Mouse (Mus musculus) hindbrain, embryonic 12.5 days (tissue): Measurements from ENCODE around the gene E130308A19Rik. TPM values are rescaled to one million over a fixed set of nuclear protein-coding genes. Genes with fewer than 3 reads are reported as not detected.
"Not testable (repeated sequence)": the region's sequence is repeated elsewhere in the genome, so short reads cannot be mapped to it uniquely, and the experiment has no call there.

ENCODE experiments used
- ATAC-seq: fragments of 200-750 bp; cut with Nextera tagmentation; 2 replicates; pipeline ENCODE4 v1.8.0; 2017; ENCODE audit warnings: moderate TSS enrichment; ENCODE audit not compliant: low FRiP score
- H3K27ac ChIP-seq: fragments of 300-500 bp; sonication (generic); 2 replicates; pipeline ENCODE4 v1.5.1; 2016; ENCODE audit warnings: mild to moderate bottlenecking
- H3K27me3 ChIP-seq: fragments of 300-500 bp; sonication (generic); 2 replicates; pipeline ENCODE4 v1.6.1; 2016; ENCODE audit warnings: mild to moderate bottlenecking
- H3K36me3 ChIP-seq: fragments of 300-500 bp; sonication (generic); 2 replicates; pipeline ENCODE4 v1.6.1; 2016; ENCODE audit warnings: mild to moderate bottlenecking
- H3K4me1 ChIP-seq: fragments of 300-500 bp; sonication (generic); 2 replicates; pipeline ENCODE4 v1.6.1; 2016
- H3K4me2 ChIP-seq: fragments of 300-500 bp; sonication (generic); replicated peaks from 2 replicates; pipeline ENCODE4 v1.6.1; 2016; ENCODE audit warnings: mild to moderate bottlenecking
- H3K4me3 ChIP-seq: fragments of 300-500 bp; sonication (generic); 2 replicates; pipeline ENCODE4 v1.5.1; 2016; ENCODE audit warnings: mild to moderate bottlenecking
- H3K9ac ChIP-seq: fragments of 300-500 bp; sonication (generic); 2 replicates; pipeline ENCODE4 v1.6.1; 2016; ENCODE audit warnings: mild to moderate bottlenecking, moderate library complexity
- H3K9me3 ChIP-seq: fragments of 300-500 bp; sonication (generic); replicated peaks from 2 replicates; pipeline ENCODE4 v1.6.1; 2016; ENCODE audit warnings: mild to moderate bottlenecking
- WGBS: fragments of 180-500 bp; shearing (Covaris S2); methylation state at CpG from one replicate; pipeline ENCODE4 v1.1.7; 2016; 5-methylcytosine and 5-hydroxymethylcytosine counted together
- polyA plus RNA-seq: library from polyadenylated mRNA; unstranded; fragments of >200 nt; fragmentation: Nextera tagmentation; extraction: Ambion mirVana; gene quantifications from 2 replicates; pipeline ENCODE4 v1.2.1, GENCODE M21; 2016

The E130308A19Rik gene
- polyA plus RNA-seq, 1 experiment from 2014 or later = 73.1 TPM

GRCm38 (mm10) chr4:59783685-59784279 lies 157.8 kb downstream of the E130308A19Rik start:
- H3K4me3 ChIP-seq = peak overlapping the region; percentile 92
- H3K9me3 ChIP-seq = no peaks in the 10 kb centered on the region
- no peaks in the 10 kb centered on the region for H3K36me3 ChIP-seq
- peaks cover 8% of the 10 kb centered on the region for H3K4me1 ChIP-seq
- ATAC-seq = peak; percentile 95
- peak overlapping the region; percentile 72 for H3K27ac ChIP-seq
- H3K27me3 ChIP-seq = no peaks in the 10 kb centered on the region
- peak overlapping the region; percentile 81 for H3K9ac ChIP-seq
- peak overlapping the region; percentile 91 for H3K4me2 ChIP-seq
- WGBS = 1% methylated on average over 36 of the region's 36 CpGs

GRCm38 (mm10) chr4:59785412-59785811 lies 159.4 kb downstream of the E130308A19Rik start:
- no peak for ATAC-seq
- 29% methylated on average over 2 of the region's 2 CpGs for WGBS
- Histone ChIP-seq H3K4me1 (peaks cover 8% of the 10 kb centered on the region), H3K9me3 (no peaks in the 10 kb centered on the region), H3K4me3 (no peak overlapping the region), H3K36me3 (no peaks in the 10 kb centered on the region), H3K27me3 (no peaks in the 10 kb centered on the region), H3K4me2 (no peak overlapping the region), H3K27ac (no peak overlapping the region), H3K9ac (no peak overlapping the region)

GRCm38 (mm10) chr4:59786661-59787060 lies 160.7 kb downstream of the E130308A19Rik start:
- ATAC-seq = no peak
- H3K9me3 ChIP-seq = no peaks in the 10 kb centered on the region
- H3K4me2 ChIP-seq = no peak overlapping the region
- H3K27ac ChIP-seq = no peak overlapping the region
- WGBS = 1% methylated on average over 7 of the region's 7 CpGs
- no peaks in the 10 kb centered on the region for H3K36me3 ChIP-seq
- no peak overlapping the region for H3K9ac ChIP-seq
- no peak overlapping the region for H3K4me3 ChIP-seq
- no peaks in the 10 kb centered on the region for H3K27me3 ChIP-seq
- H3K4me1 ChIP-seq = peaks cover 5% of the 10 kb centered on the region

- no peak for ATAC-seq
- Histone ChIP-seq H3K4me1 (peaks cover 4% of the 10 kb centered on the region), H3K4me2 (no peak overlapping the region), H3K9ac (no peak overlapping the region), H3K27ac (no peak overlapping the region), H3K36me3 (no peaks in the 10 kb centered on the region), H3K27me3 (no peaks in the 10 kb centered on the region), H3K9me3 (no peaks in the 10 kb centered on the region), H3K4me3 (no peak overlapping the region)
- 69% methylated on average over 6 of the region's 6 CpGs for WGBS
Measured at GRCm38 (mm10) chr4:59787126-59787525, 161.1 kb downstream of the E130308A19Rik start.

- no peak for ATAC-seq
- H3K4me2 ChIP-seq = no peak overlapping the region
Measured at GRCm38 (mm10) chr4:59789015-59789414, 163.0 kb downstream of the E130308A19Rik start.

GRCm38 (mm10) chr4:59793626-59794025 lies 167.6 kb downstream of the E130308A19Rik start:
- not testable (repeated sequence) for H3K27ac ChIP-seq, H3K4me3 ChIP-seq, ATAC-seq, H3K27me3 ChIP-seq, H3K36me3 ChIP-seq, H3K4me1 ChIP-seq, H3K9ac ChIP-seq, H3K9me3 ChIP-seq, H3K4me2 ChIP-seq
- WGBS = 89% methylated on average over 2 of the region's 2 CpGs

More at GRCm38 (mm10) chr4:59789015-59789414, 163.0 kb downstream of the E130308A19Rik start:
- Histone ChIP-seq H3K4me3 (no peak overlapping the region), H3K9ac (no peak overlapping the region), H3K9me3 (no peaks in the 10 kb centered on the region), H3K27ac (no peak overlapping the region), H3K27me3 (no peaks in the 10 kb centered on the region), H3K36me3 (no peaks in the 10 kb centered on the region), H3K4me1 (no peaks in the 10 kb centered on the region)

GRCm38 (mm10) chr4:59794116-59794515 lies 168.1 kb downstream of the E130308A19Rik start:
- Histone ChIP-seq H3K27ac (no peak overlapping the region), H3K4me1 (no peaks in the 10 kb centered on the region), H3K27me3 (no peaks in the 10 kb centered on the region), H3K9ac (no peak overlapping the region), H3K9me3 (no peaks in the 10 kb centered on the region), H3K36me3 (no peaks in the 10 kb centered on the region), H3K4me3 (no peak overlapping the region), H3K4me2 (no peak overlapping the region)
- 72% methylated on average over 2 of the region's 2 CpGs for WGBS
- no peak for ATAC-seq

- Histone ChIP-seq H3K9me3 (no peaks in the 10 kb centered on the region), H3K27me3 (no peaks in the 10 kb centered on the region), H3K4me1 (no peaks in the 10 kb centered on the region), H3K4me3 (no peak overlapping the region), H3K4me2 (no peak overlapping the region), H3K36me3 (no peaks in the 10 kb centered on the region), H3K9ac (no peak overlapping the region), H3K27ac (no peak overlapping the region)
- WGBS = 69% methylated on average over 2 of the region's 2 CpGs
- ATAC-seq = no peak
Measured at GRCm38 (mm10) chr4:59795788-59796455, 169.9 kb downstream of the E130308A19Rik start.

- Histone ChIP-seq H3K9me3 (no peaks in the 10 kb centered on the region), H3K36me3 (no peaks in the 10 kb centered on the region), H3K4me1 (peaks cover 3% of the 10 kb centered on the region; the same call in 1 of the 2 replicates), H3K4me3 (no peak overlapping the region), H3K4me2 (no peak overlapping the region), H3K9ac (no peak overlapping the region), H3K27me3 (no peaks in the 10 kb centered on the region), H3K27ac (no peak overlapping the region)
- 81% methylated on average over 5 of the region's 5 CpGs for WGBS
- no peak for ATAC-seq
Measured at GRCm38 (mm10) chr4:59800181-59800580, 174.2 kb downstream of the E130308A19Rik start.

GRCm38 (mm10) chr4:59801489-59801888 lies 175.5 kb downstream of the E130308A19Rik start, which contains the start of gene Inip:
Gene Inip, minus strand, starts transcription at chr4:59801589.
- Histone ChIP-seq H3K36me3 (no peaks in the 10 kb centered on the region), H3K4me2 (no peak within 1 kb of the TSS), H3K4me3 (no peak within 1 kb of the TSS), H3K9me3 (no peaks in the 10 kb centered on the region), H3K9ac (no peak within 1 kb of the TSS), H3K27me3 (no peaks in the 10 kb centered on the region), H3K27ac (no peak within 1 kb of the TSS), H3K4me1 (peaks cover 4% of the 10 kb centered on the region)
- ATAC-seq = no peak

- Histone ChIP-seq H3K27me3 (no peaks in the 10 kb centered on the region), H3K4me2 (no peak overlapping the region), H3K36me3 (no peaks in the 10 kb centered on the region), H3K27ac (no peak overlapping the region), H3K4me3 (no peak overlapping the region), H3K4me1 (peaks cover 10% of the 10 kb centered on the region), H3K9ac (no peak overlapping the region), H3K9me3 (no peaks in the 10 kb centered on the region)
- no peak for ATAC-seq
- 78% methylated on average over 6 of the region's 6 CpGs for WGBS
Measured at GRCm38 (mm10) chr4:59802107-59802506, 176.1 kb downstream of the E130308A19Rik start.

GRCm38 (mm10) chr4:59802792-59803191 lies 176.8 kb downstream of the E130308A19Rik start:
- Histone ChIP-seq H3K4me3 (no peak overlapping the region), H3K4me2 (no peak overlapping the region), H3K36me3 (no peaks in the 10 kb centered on the region), H3K9ac (no peak overlapping the region), H3K27me3 (no peaks in the 10 kb centered on the region), H3K27ac (no peak overlapping the region), H3K9me3 (no peaks in the 10 kb centered on the region), H3K4me1 (peaks cover 15% of the 10 kb centered on the region)
- WGBS = 72% methylated on average over 4 of the region's 4 CpGs
- no peak for ATAC-seq

GRCm38 (mm10) chr4:59803358-59803757 lies 177.3 kb downstream of the E130308A19Rik start:
- H3K9ac ChIP-seq = no peak overlapping the region
- no peaks in the 10 kb centered on the region for H3K27me3 ChIP-seq
- no peak overlapping the region for H3K27ac ChIP-seq
- H3K4me2 ChIP-seq = no peak overlapping the region
- no peaks in the 10 kb centered on the region for H3K36me3 ChIP-seq
- WGBS = 90% methylated on average over 5 of the region's 5 CpGs
- peaks cover 17% of the 10 kb centered on the region for H3K4me1 ChIP-seq
- no peak overlapping the region for H3K4me3 ChIP-seq
- ATAC-seq = no peak
- no peaks in the 10 kb centered on the region for H3K9me3 ChIP-seq
